In the genomic region with DNA sequence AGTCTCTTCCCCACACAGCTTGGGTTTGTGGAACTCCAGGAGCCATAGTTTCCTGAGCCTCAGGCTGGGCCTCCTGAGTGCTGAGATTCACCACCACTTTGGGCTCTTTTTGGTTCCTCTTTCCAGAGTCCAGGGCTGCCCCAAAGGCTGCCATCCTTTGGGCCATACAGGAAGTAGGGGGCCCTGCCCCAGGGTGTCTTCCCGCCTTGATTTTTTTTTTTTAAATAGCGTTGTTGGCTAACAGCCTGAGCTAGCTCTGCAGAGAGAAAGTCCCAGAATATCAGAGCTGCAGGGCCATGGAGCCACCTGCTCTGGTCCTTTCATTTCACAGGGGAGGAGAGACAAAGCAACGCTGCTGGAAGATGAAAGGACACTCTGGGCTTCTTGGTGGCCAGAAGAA, we compare ENCODE assay signal across 17 mouse cellular contexts. TPM values are rescaled to one million over a fixed set of nuclear protein-coding genes. Genes with fewer than 3 reads are reported as not detected.
DNase-seq lines count a peak whose midpoint lies in the region; ATAC-seq and TF ChIP-seq lines count a peak whose summit lies in the region.
"Had no signal": no experiment of that assay in that cellular context is flagged by ENCODE, and none has a peak within 500 bp of the region (broad histone marks: within the 10 kb centered on the region; RNA-seq: fewer than 3 reads in every experiment).

No protein-coding gene starts in this region.

- ATAC-seq in heart, embryonic 11.5 days (replicated peaks; ENCODE audit: insufficient number of reproducible peaks, low FRiP score, low TSS enrichment): no peak
- no peak for ATAC-seq in stomach, embryonic 16.5 days (ENCODE audit: insufficient read depth, low FRiP score)
- no peak for ATAC-seq in stomach, postnatal 0 days (ENCODE audit: low FRiP score, low TSS enrichment)
- peak; percentile 64 to 77; a peak in 3 of 4 replicates for ATAC-seq in hematopoietic stem cell, adult 5-6 weeks (replicated peaks in 1 of 2; ENCODE audit: insufficient read depth in 1 of 2, low FRiP score in 2 of 2, low TSS enrichment in 1 of 2, low read depth in 1 of 2, poor library complexity in 2 of 2, severe bottlenecking in 2 of 2)
- ATAC-seq in neural tube, embryonic 15.5 days (ENCODE audit: low FRiP score): no peak
- ATAC-seq: CD4-positive, CD25-positive, alpha-beta regulatory T cell, adult 4 months; lung, postnatal 0 days had no signal

- TF ChIP-seq EP300 in stomach, postnatal 0 days (optimal IDR thresholded peaks at IDR 0.05): no peak

- no peak overlapping the region for H3K27ac ChIP-seq in heart, embryonic 11.5 days (ENCODE audit: low read depth, low read length)
- peak overlapping the region; percentile 8; the same call in 1 of the 2 replicates for H3K27ac ChIP-seq in stomach, embryonic 16.5 days (ENCODE audit: low read length)
- H3K27ac ChIP-seq in stomach, postnatal 0 days (replicated peaks): no peak overlapping the region
- H3K27ac ChIP-seq in neural tube, embryonic 15.5 days (replicated peaks): no peak overlapping the region
- H3K27ac ChIP-seq: liver, embryonic 13.5 days had no signal

- no peak for TF ChIP-seq CTCF in stomach, postnatal 0 days (IDR thresholded peaks at IDR 0.05; ENCODE audit: low read depth)

- DNase-seq in heart, adult 11 months: peak; percentile 95
- DNase-seq in stomach, postnatal 0 days (ENCODE audit: low spot score): no peak
- no peak for DNase-seq in thymus, adult 18-20 months
- DNase-seq: cerebellum, adult 11-12 months; heart, postnatal 4 days; kidney, postnatal 4 days; liver, embryonic 13.5 days; spleen, adult 18-20 months had no signal

- no peaks in the 10 kb centered on the region for H3K27me3 ChIP-seq in heart, embryonic 11.5 days (ENCODE audit: control insufficient read depth, insufficient read depth, low read length)
- H3K27me3 ChIP-seq in stomach, embryonic 16.5 days (ENCODE audit: control insufficient read depth, insufficient read depth, low read length): no peaks in the 10 kb centered on the region
- H3K27me3 ChIP-seq in stomach, postnatal 0 days (ENCODE audit: control insufficient read depth, insufficient read depth, low read length): no peaks in the 10 kb centered on the region
- H3K27me3 ChIP-seq in neural tube, embryonic 15.5 days (replicated peaks): no peaks in the 10 kb centered on the region

- 66% methylated on average over 3 of the region's 3 CpGs for WGBS in heart, embryonic 11.5 days (ENCODE audit: insufficient replicate concordance)
- 60% methylated on average over 3 of the region's 3 CpGs for WGBS in stomach, embryonic 16.5 days
- WGBS in stomach, postnatal 0 days: 60% methylated on average over 3 of the region's 3 CpGs
- WGBS in neural tube, embryonic 15.5 days: 55% methylated on average over 3 of the region's 3 CpGs

- H3K9ac ChIP-seq in heart, embryonic 11.5 days (ENCODE audit: low read depth, low read length): no peak overlapping the region
- H3K9ac ChIP-seq in stomach, embryonic 16.5 days (ENCODE audit: low read length): no peak overlapping the region
- H3K9ac ChIP-seq in stomach, postnatal 0 days (ENCODE audit: low read length): no peak overlapping the region
- no peak overlapping the region for H3K9ac ChIP-seq in neural tube, embryonic 15.5 days (replicated peaks)
- H3K9ac ChIP-seq: liver, embryonic 13.5 days had no signal

- no peaks in the 10 kb centered on the region for H3K9me3 ChIP-seq in heart, embryonic 11.5 days (replicated peaks; ENCODE audit: control insufficient read depth, low read length)
- H3K9me3 ChIP-seq in stomach, embryonic 16.5 days (replicated peaks; ENCODE audit: control insufficient read depth, low read length): no peaks in the 10 kb centered on the region
- H3K9me3 ChIP-seq in stomach, postnatal 0 days (ENCODE audit: control insufficient read depth, low read length): no peaks in the 10 kb centered on the region
- no peaks in the 10 kb centered on the region for H3K9me3 ChIP-seq in neural tube, embryonic 15.5 days (replicated peaks)

- no peaks in the 10 kb centered on the region for H3K36me3 ChIP-seq in heart, embryonic 11.5 days (ENCODE audit: control insufficient read depth, insufficient read depth, low read length)
- H3K36me3 ChIP-seq in stomach, embryonic 16.5 days (ENCODE audit: control insufficient read depth, insufficient read depth, low read length): no peaks in the 10 kb centered on the region
- no peaks in the 10 kb centered on the region for H3K36me3 ChIP-seq in stomach, postnatal 0 days (ENCODE audit: control insufficient read depth, insufficient read depth, low read length)
- no peaks in the 10 kb centered on the region for H3K36me3 ChIP-seq in neural tube, embryonic 15.5 days
- H3K36me3 ChIP-seq: liver, embryonic 13.5 days had no signal

- no peak overlapping the region for H3K4me3 ChIP-seq in heart, embryonic 11.5 days (ENCODE audit: low read depth, low read length)
- no peak overlapping the region for H3K4me3 ChIP-seq in stomach, embryonic 16.5 days (replicated peaks; ENCODE audit: low read length)
- no peak overlapping the region for H3K4me3 ChIP-seq in stomach, postnatal 0 days (ENCODE audit: low read depth, low read length)
- H3K4me3 ChIP-seq in neural tube, embryonic 15.5 days (replicated peaks): no peak overlapping the region
- H3K4me3 ChIP-seq: liver, embryonic 13.5 days had no signal

- H3K4me1 ChIP-seq in heart, embryonic 11.5 days (ENCODE audit: control insufficient read depth, insufficient read depth, low read length): no peaks in the 10 kb centered on the region
- no peaks in the 10 kb centered on the region for H3K4me1 ChIP-seq in stomach, embryonic 16.5 days (ENCODE audit: control insufficient read depth, insufficient read depth, low read length)
- H3K4me1 ChIP-seq in stomach, postnatal 0 days (replicated peaks; ENCODE audit: control insufficient read depth, insufficient read depth): no peaks in the 10 kb centered on the region
- peaks cover 16% of the 10 kb centered on the region for H3K4me1 ChIP-seq in neural tube, embryonic 15.5 days

- no peak overlapping the region for H3K4me2 ChIP-seq in heart, embryonic 11.5 days
- no peak overlapping the region for H3K4me2 ChIP-seq in stomach, embryonic 16.5 days (ENCODE audit: low read depth, low read length)
- no peak overlapping the region for H3K4me2 ChIP-seq in stomach, postnatal 0 days (replicated peaks; ENCODE audit: low read depth)
- no peak overlapping the region for H3K4me2 ChIP-seq in neural tube, embryonic 15.5 days
- H3K4me2 ChIP-seq: liver, embryonic 13.5 days; midbrain, embryonic 11.5 days had no signal

RNA-seq across cellular contexts. Expression of a gene that starts 6.1 kb away (rescaled TPM):
- polyA plus RNA-seq in heart, embryonic 11.5 days (2014; fragmentation: Nextera tagmentation; extraction: Ambion mirVana): 0.15 and 0.26 TPM in 2 replicates
- polyA plus RNA-seq in stomach, embryonic 16.5 days (2015; fragmentation: Nextera tagmentation; extraction: Ambion mirVana): 0.34 and 1.3 TPM in 2 replicates
- 0.13 and 0.16 TPM in 2 replicates for polyA plus RNA-seq in stomach, postnatal 0 days (2015; fragmentation: Nextera tagmentation; extraction: Ambion mirVana)
- total RNA-seq in hematopoietic stem cell, adult 5-6 weeks (2017): not detected in 2 replicates
- 0.23 and 0.40 TPM in 2 replicates for polyA plus RNA-seq in neural tube, embryonic 15.5 days (2015; fragmentation: Nextera tagmentation; extraction: Ambion mirVana)
- total RNA-seq: MEL had no signal
- polyA plus RNA-seq: CD4-positive, CD25-positive, alpha-beta regulatory T cell, adult 4 months; intestine, embryonic 14.5 days had no signal

RNA-seq across cellular contexts. Expression of a gene that starts 30.6 kb away (rescaled TPM):
- 6.7 and 8.4 TPM in 2 replicates for polyA plus RNA-seq in heart, embryonic 11.5 days (2014; fragmentation: Nextera tagmentation; extraction: Ambion mirVana)
- polyA plus RNA-seq in stomach, embryonic 16.5 days (2015; fragmentation: Nextera tagmentation; extraction: Ambion mirVana): 8.2 and 9.5 TPM in 2 replicates
- polyA plus RNA-seq in stomach, postnatal 0 days (2015; fragmentation: Nextera tagmentation; extraction: Ambion mirVana): 9.6 and 9.9 TPM in 2 replicates
- total RNA-seq in hematopoietic stem cell, adult 5-6 weeks (2017): 35.3 and 70.7 TPM in 2 replicates
- 16.9 and 19.7 TPM in 2 replicates for polyA plus RNA-seq in neural tube, embryonic 15.5 days (2015; fragmentation: Nextera tagmentation; extraction: Ambion mirVana)

RNA-seq across cellular contexts. Expression of a gene that starts 40.0 kb away (rescaled TPM):
- polyA plus RNA-seq in heart, embryonic 11.5 days (2014; fragmentation: Nextera tagmentation; extraction: Ambion mirVana): 363 and 374 TPM in 2 replicates
- polyA plus RNA-seq in stomach, embryonic 16.5 days (2015; fragmentation: Nextera tagmentation; extraction: Ambion mirVana): 243 and 267 TPM in 2 replicates
- 234 and 250 TPM in 2 replicates for polyA plus RNA-seq in stomach, postnatal 0 days (2015; fragmentation: Nextera tagmentation; extraction: Ambion mirVana)
- 97.7 and 113 TPM in 2 replicates for total RNA-seq in hematopoietic stem cell, adult 5-6 weeks (2017)
- polyA plus RNA-seq in neural tube, embryonic 15.5 days (2015; fragmentation: Nextera tagmentation; extraction: Ambion mirVana): 349 and 390 TPM in 2 replicates

Comparison
In these comparisons a context has a peak if more than half of its experiments do, and no peak if none do; other contexts are left out.
1. ATAC-seq: peak in hematopoietic stem cell, adult 5-6 weeks (2 of 2); none in heart, embryonic 11.5 days (single experiment), stomach, embryonic 16.5 days (single experiment), stomach, postnatal 0 days (single experiment) and neural tube, embryonic 15.5 days (single experiment).